Mouse (Mus musculus) embryonic fibroblast, embryonic 13.5 days (primary cell): ENCODE results near the gene Olfr805.

ENCODE experiments used
- CTCF ChIP-seq: IDR thresholded peaks from 2 replicates; pipeline ENCODE4 v1.5.1; 2011; ENCODE audit warnings: mild to moderate bottlenecking, control low read depth, low read length, moderate library complexity, borderline replicate concordance; ENCODE audit not compliant: insufficient read depth
- POLR2A ChIP-seq: IDR thresholded peaks from 2 replicates; pipeline ENCODE4 v1.6.1; 2011; ENCODE audit warnings: low read depth, mild to moderate bottlenecking, control low read depth, low read length, moderate library complexity

- TF ChIP-seq CTCF = no peak
- no peak for TF ChIP-seq POLR2A
Observed at GRCm38 (mm10) chr10:129774338-129774737, 45.2 kb upstream of the Olfr805 start, which contains the start of gene Olfr809.
